ENCODE assay signal across 9 mouse cellular contexts in genomic region chr19:48025366-48025765, GRCm38 (mm10).
"Had no signal": no experiment of that assay in that cellular context is flagged by ENCODE, and none has a peak within 500 bp of the region (broad histone marks: within the 10 kb centered on the region; RNA-seq: fewer than 3 reads in every experiment).

No protein-coding gene starts in this region.

- DNase-seq: liver, embryonic 13.5 days; liver, postnatal 0 days; lung, adult 2 months; lung, postnatal 14 days; lung, postnatal 36 days; right cerebral cortex, postnatal 25 days; thymus, adult 18-20 months; thymus, postnatal 25 days; thymus, postnatal 4 days had no signal
